Mouse (Mus musculus) ES-Bruce4 (cell line): Measurements from ENCODE around the gene Plod1. TPM values are rescaled to one million over a fixed set of nuclear protein-coding genes. Genes with fewer than 3 reads are reported as not detected.
A peak's percentile ranks its signal among the peaks of the same experiment; 100 is the strongest.

Source experiments
- H3K27ac ChIP-seq: 2 replicates; pipeline ENCODE4 v1.5.1; 2012; ENCODE audit warnings: low read length, inconsistent platforms; ENCODE audit not compliant: insufficient read depth
- H3K27me3 ChIP-seq: 2 replicates; pipeline ENCODE4 v1.6.1; 2012; ENCODE audit warnings: mild to moderate bottlenecking, low read length, inconsistent platforms; ENCODE audit not compliant: control insufficient read depth, poor library complexity, insufficient read depth, severe bottlenecking
- H3K36me3 ChIP-seq: 2 replicates; pipeline ENCODE4 v1.6.1; 2012; ENCODE audit warnings: inconsistent platforms, mild to moderate bottlenecking, low read length, moderate library complexity; ENCODE audit not compliant: control insufficient read depth, poor library complexity, insufficient read depth, severe bottlenecking
- H3K4me1 ChIP-seq: one replicate; pipeline ENCODE4 v1.8.1; 2011; ENCODE audit warnings: low read length; ENCODE audit not compliant: control insufficient read depth, insufficient read depth
- H3K4me3 ChIP-seq: 2 replicates; pipeline ENCODE4 v1.5.1; 2011; ENCODE audit warnings: low read depth, mild to moderate bottlenecking, low read length
- H3K9ac ChIP-seq: 2 replicates; pipeline ENCODE4 v1.6.1; 2012; ENCODE audit warnings: low read depth, mild to moderate bottlenecking, inconsistent platforms; ENCODE audit not compliant: poor library complexity, severe bottlenecking
- H3K9me3 ChIP-seq: replicated peaks from 2 replicates; pipeline ENCODE4 v1.6.1; 2012; ENCODE audit warnings: mild to moderate bottlenecking, low read length, inconsistent platforms; ENCODE audit not compliant: control insufficient read depth, poor library complexity, insufficient read depth, severe bottlenecking
- CTCF ChIP-seq: IDR thresholded peaks from one replicate; pipeline ENCODE4 v1.8.1; 2011; ENCODE audit warnings: low read depth, low read length
- EP300 ChIP-seq: IDR thresholded peaks from 2 replicates; pipeline ENCODE4 v1.6.1; 2011; ENCODE audit warnings: low read depth, low read length; ENCODE audit not compliant: insufficient read depth
- POLR2A ChIP-seq: IDR thresholded peaks from one replicate; pipeline ENCODE4 v1.8.1; 2011; ENCODE audit warnings: low read length; ENCODE audit not compliant: insufficient read depth
- polyA plus RNA-seq: library from polyadenylated mRNA; stranded (reverse); fragments of >200 nt; gene quantifications from 2 replicates; pipeline ENCODE4 v1.2.4, GENCODE M21; 2011; ENCODE audit warnings: low read depth; ENCODE audit not compliant: missing spikeins, insufficient read depth, insufficient read length

The Plod1 gene
- polyA plus RNA-seq, 1 experiment: 26.3 TPM

GRCm38 (mm10) chr4:147969337-147969736 lies 32.8 kb upstream of the Plod1 start:
- TF ChIP-seq CTCF (no peak), POLR2A (no peak), EP300 (no peak)
- H3K27ac ChIP-seq: no peak overlapping the region
- H3K4me1 ChIP-seq: no peaks in the 10 kb centered on the region

GRCm38 (mm10) chr4:147968816-147969215 lies 32.2 kb upstream of the Plod1 start:
- H3K4me3 ChIP-seq: no peak overlapping the region
- TF ChIP-seq EP300: no peak
- TF ChIP-seq CTCF: no peak
- no peak for TF ChIP-seq POLR2A
- no peaks in the 10 kb centered on the region for H3K9me3 ChIP-seq
- H3K27me3 ChIP-seq: no peaks in the 10 kb centered on the region
- H3K36me3 ChIP-seq: no peaks in the 10 kb centered on the region
- H3K9ac ChIP-seq: no peak overlapping the region
- H3K4me1 ChIP-seq: no peaks in the 10 kb centered on the region
- no peak overlapping the region for H3K27ac ChIP-seq

More at GRCm38 (mm10) chr4:147969337-147969736, 32.8 kb upstream of the Plod1 start:
- no peak overlapping the region for H3K4me3 ChIP-seq
- no peaks in the 10 kb centered on the region for H3K27me3 ChIP-seq
- H3K36me3 ChIP-seq: no peaks in the 10 kb centered on the region
- no peak overlapping the region for H3K9ac ChIP-seq
- no peaks in the 10 kb centered on the region for H3K9me3 ChIP-seq

- no peaks in the 10 kb centered on the region for H3K36me3 ChIP-seq
- H3K4me1 ChIP-seq: no peaks in the 10 kb centered on the region
- no peak overlapping the region for H3K27ac ChIP-seq
- H3K4me3 ChIP-seq: no peak overlapping the region
- H3K9ac ChIP-seq: no peak overlapping the region
- no peaks in the 10 kb centered on the region for H3K9me3 ChIP-seq
- TF ChIP-seq EP300 (no peak), POLR2A (no peak)
- H3K27me3 ChIP-seq: no peaks in the 10 kb centered on the region
Measured at GRCm38 (mm10) chr4:147965712-147966111, 29.1 kb upstream of the Plod1 start.

GRCm38 (mm10) chr4:147963623-147964022 lies 27.1 kb upstream of the Plod1 start:
- Histone ChIP-seq H3K27me3 (no peaks in the 10 kb centered on the region), H3K4me1 (no peaks in the 10 kb centered on the region), H3K27ac (no peak overlapping the region), H3K9me3 (no peaks in the 10 kb centered on the region), H3K9ac (no peak overlapping the region), H3K4me3 (no peak overlapping the region), H3K36me3 (no peaks in the 10 kb centered on the region)
- no peak for TF ChIP-seq CTCF

DNA sequence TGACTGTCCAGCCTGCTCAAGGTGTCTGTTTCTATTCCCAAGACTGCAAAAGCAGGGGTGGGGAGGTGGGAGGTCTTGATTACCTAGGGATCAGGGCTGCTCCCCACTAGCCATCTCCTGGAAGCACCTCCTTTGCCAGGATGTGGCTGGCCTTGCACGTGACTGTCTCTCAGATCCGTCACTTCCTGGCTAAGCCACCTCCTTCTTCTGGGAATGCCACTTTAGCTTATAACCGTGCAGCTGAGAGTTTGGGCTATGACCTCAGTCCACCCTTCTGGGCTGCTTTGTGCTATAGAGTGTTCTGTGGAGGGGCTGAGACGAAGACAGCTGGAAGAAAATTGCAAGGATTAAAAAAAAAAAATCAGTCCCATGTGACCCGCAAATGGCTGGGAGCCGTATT lies 26.2 kb upstream of the Plod1 start:
- H3K27me3 ChIP-seq: no peaks in the 10 kb centered on the region
- H3K4me3 ChIP-seq: no peak overlapping the region
- no peak overlapping the region for H3K9ac ChIP-seq
- no peak overlapping the region for H3K27ac ChIP-seq
- no peaks in the 10 kb centered on the region for H3K9me3 ChIP-seq
- no peaks in the 10 kb centered on the region for H3K4me1 ChIP-seq
- no peaks in the 10 kb centered on the region for H3K36me3 ChIP-seq
- TF ChIP-seq CTCF (no peak), EP300 (no peak), POLR2A (no peak)

GRCm38 (mm10) chr4:147959881-147960831 lies 23.6 kb upstream of the Plod1 start:
- no peaks in the 10 kb centered on the region for H3K4me1 ChIP-seq
- no peak overlapping the region for H3K4me3 ChIP-seq
- H3K27ac ChIP-seq: no peak overlapping the region
- no peaks in the 10 kb centered on the region for H3K36me3 ChIP-seq
- no peaks in the 10 kb centered on the region for H3K9me3 ChIP-seq
- no peaks in the 10 kb centered on the region for H3K27me3 ChIP-seq
- TF ChIP-seq POLR2A (no peak), CTCF (peak; percentile 64)
- no peak overlapping the region for H3K9ac ChIP-seq
